Mouse (Mus musculus) CD8-positive naive resting alpha-beta T cell, adult 57 days (primary cell): ENCODE measurements around the gene 0610010F05Rik. TPM values are rescaled to one million over a fixed set of nuclear protein-coding genes. Genes with fewer than 3 reads are reported as not detected.

ENCODE experiments used
- total RNA-seq: library from RNA; stranded (reverse); gene quantifications from one replicate; pipeline ENCODE4 v1.2.4, GENCODE M21; 2023

The 0610010F05Rik gene
- total RNA-seq: 4.6 TPM

DNA sequence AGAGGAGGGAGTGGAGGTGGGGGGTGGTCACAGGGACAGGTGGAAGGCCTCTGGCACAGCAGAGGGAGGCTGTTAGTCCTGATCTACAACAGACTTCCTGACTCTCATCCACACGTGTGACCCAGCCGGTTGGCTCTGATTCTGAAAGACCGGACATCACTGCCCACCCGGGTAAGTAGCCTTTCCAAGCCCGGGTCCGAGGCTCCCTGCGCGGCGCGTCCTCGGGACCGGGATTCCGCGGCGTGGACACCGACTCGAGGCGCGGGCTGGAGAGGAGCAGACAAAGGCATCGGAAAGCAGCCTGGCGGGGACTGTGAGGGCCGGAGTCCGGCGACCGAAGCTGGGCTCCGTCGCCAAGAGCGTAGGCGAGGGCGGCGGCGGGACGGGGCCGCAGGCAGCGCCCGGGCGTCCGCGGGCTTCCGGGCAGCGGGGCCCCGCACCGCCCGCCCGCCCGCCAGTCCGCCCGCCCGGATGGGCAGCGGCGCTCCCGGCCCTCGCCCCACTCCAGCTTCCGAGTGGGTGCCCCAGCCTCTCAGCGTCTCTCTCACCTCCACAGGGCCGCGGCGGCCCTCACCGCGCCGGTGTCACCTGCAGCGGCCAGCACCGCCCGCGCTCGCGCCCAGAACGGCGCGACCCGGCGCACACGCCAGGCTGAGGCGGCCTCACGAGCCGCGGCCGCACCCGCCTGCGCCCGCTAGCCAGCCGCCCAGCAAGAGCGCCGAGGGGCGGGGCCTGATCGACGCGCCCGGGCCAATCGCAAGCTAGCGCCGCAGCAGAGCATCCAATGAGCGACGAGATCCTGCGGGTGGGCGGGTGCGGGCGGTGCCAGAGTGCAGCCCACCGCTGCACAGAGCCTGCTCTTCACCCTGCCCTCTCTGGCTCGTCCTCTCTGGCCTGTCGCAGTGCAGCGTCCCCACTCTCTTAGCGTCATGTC lies at the start of gene 0610010F05Rik:
Gene 0610010F05Rik, minus strand, starts transcription at position 695 of the 934 bp plus-strand sequence.

DNA sequence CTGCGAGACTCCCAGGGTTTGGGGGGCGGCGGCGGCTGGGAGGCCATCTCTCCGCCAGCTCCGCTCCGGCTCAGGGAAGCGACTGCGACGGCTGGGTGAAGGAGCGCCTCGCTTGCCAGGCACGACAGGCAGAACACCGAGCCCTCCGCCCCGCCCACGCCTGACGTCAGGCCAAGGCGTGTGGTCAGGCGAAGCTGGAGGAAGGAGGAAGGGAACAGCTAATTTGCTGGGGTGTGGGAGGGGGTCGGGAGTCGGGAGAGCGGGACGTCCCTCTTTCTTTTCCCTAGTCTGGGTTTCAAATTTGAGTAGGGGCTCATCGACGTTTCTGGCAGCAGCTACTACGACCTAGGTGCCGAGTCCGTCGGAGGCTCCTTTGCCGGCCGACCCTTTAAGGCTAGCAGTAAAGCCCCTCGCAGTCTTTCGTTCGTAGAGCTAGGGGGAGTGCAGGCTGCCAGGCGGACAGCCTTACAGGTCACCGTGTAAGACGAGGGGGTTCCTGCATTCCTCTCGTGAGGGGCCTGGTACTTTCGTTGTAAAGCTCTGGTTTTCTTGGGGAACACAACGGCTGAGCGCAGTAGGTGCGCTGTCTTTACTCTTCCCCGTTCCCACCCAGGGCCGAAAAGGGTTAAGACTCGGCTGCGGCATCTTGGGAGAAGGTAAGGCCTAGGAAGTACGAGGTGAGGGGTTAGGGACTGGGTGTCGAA lies 32.5 kb upstream of the 0610010F05Rik start, which contains the start of gene Pex13:
Gene Pex13, minus strand, starts transcription at position 162 of the 704 bp plus-strand sequence.

GRCm38 (mm10) chr11:23665311-23665786 lies 31.9 kb upstream of the 0610010F05Rik start, which contains the start of gene Pus10:
Pus10 (plus strand) TSS chr11:23665674.

GRCm38 (mm10) chr11:23520473-23521205 lies 112.8 kb downstream of the 0610010F05Rik start, which contains the start of gene 1700093K21Rik:
1700093K21Rik (minus strand) TSS chr11:23521155.

Other genes starting within 250 kb of the 0610010F05Rik start
- gene Ahsa2, start 135.6 kb downstream of the 0610010F05Rik start, total RNA-seq: 45.4 TPM
- not detected for gene 1700093K21Rik, start 112.5 kb downstream of the 0610010F05Rik start, total RNA-seq
- gene Pus10, start 32.0 kb upstream of the 0610010F05Rik start, total RNA-seq: 21.0 TPM
- gene Pex13, start 32.3 kb upstream of the 0610010F05Rik start, total RNA-seq: 20.1 TPM
- 47.2 TPM for gene Rel, start 137.3 kb upstream of the 0610010F05Rik start, total RNA-seq